Mouse (Mus musculus): ENCODE measurements around the gene Erich4.

DNA sequence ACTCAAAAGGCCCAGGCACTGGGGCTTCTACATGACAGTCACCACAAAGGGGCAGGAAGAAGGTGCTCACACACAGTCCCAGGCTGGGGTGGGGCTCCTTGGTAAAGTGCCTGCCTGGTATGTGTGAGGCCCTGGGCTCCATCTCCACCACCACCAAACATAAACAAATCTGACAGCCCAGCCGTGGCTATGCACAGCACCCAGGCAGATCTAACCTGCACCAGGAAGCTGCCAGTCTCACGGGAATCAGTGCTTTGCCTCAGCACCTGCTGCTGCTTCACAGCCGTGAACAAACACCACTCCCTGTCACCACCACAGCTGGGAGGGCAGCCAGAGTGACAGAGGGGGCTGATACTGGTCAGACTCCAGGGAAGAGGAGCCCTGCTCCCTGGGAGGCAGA is 20.7 kb upstream of the Erich4 start:
- no peak for TF ChIP-seq POLR2A (IDR thresholded peaks at IDR 0.05; ENCODE audit: borderline replicate concordance, insufficient read depth, low read length)
- TF ChIP-seq CTCF (IDR thresholded peaks at IDR 0.05; ENCODE audit: borderline replicate concordance, insufficient read depth, low read depth, low read length): no peak
